In the genomic region with DNA sequence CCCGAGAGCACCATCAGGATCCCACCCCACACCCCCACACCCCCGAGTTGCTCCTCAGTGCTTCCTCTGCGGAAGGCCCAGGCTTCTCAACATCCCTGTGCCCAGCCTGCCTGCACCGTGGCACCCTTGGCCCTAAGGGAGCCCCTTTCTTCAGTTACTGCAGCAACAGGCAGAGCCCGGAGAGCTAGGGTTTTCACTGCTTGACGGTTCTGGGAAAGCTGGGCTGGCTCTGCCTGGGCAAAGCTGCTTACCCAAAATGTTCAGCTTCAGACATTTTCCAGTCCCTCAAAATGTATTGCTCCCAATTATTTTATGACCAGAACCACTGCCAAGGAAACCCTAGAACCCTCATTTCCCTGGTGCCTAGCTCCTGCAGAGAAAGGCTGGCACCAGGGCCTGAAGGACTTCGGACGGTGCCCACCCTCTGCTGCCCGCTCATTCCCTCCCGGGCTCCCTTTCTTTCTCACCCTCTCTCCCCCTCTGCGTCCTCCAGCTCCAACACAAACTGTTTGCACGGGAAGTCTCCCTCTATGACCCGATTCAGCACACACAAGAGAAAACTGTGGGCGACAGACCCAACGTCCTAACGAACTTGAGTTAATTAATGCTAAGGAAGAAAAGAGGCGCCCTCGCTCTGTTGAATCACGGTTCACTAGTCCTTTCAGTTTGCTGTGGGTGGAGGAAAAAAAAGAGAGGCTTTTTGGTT, we compare ENCODE assay signal across 12 mouse cellular contexts. TPM values are rescaled to one million over a fixed set of nuclear protein-coding genes. Genes with fewer than 3 reads are reported as not detected.
DNase-seq lines count a peak whose midpoint lies in the region; ATAC-seq and TF ChIP-seq lines count a peak whose summit lies in the region.
"Had no signal": no experiment of that assay in that cellular context is flagged by ENCODE, and none has a peak within 500 bp of the region (broad histone marks: within the 10 kb centered on the region; RNA-seq: fewer than 3 reads in every experiment).

No protein-coding gene starts in this region.

- peak; percentile 45 to 66 for DNase-seq in cerebellum, adult 2 months
- no peak for DNase-seq in cerebellum, postnatal 4 days (ENCODE audit: low spot score in 2 of 2)
- DNase-seq in limb, embryonic 10.5 days (ENCODE audit: low spot score) = no peak
- DNase-seq in hindbrain, embryonic 14.5 days (ENCODE audit: low spot score) = no peak
- DNase-seq in thymus, postnatal 10 days (ENCODE audit: low spot score in 2 of 2) = no peak
- DNase-seq: cerebellum, adult 9-10 months; gastrocnemius, postnatal 10 days; liver had no signal

- H3K27me3 ChIP-seq in cerebellum, adult 2 months (ENCODE audit: control insufficient read depth, insufficient read depth, low read length) = no peaks in the 10 kb centered on the region
- peaks cover 98% of the 10 kb centered on the region for H3K27me3 ChIP-seq in limb, embryonic 12.5 days
- H3K27me3 ChIP-seq in limb, embryonic 10.5 days (ENCODE audit: low read depth, poor library complexity, severe bottlenecking) = peaks cover 100% of the 10 kb centered on the region
- peaks cover 94% of the 10 kb centered on the region for H3K27me3 ChIP-seq in hindbrain, embryonic 14.5 days (ENCODE audit: control insufficient read depth, insufficient read depth, low read length)
- H3K27me3 ChIP-seq in neural tube, embryonic 14.5 days (ENCODE audit: control insufficient read depth, insufficient read depth, low read length) = peaks cover 53% of the 10 kb centered on the region

- peak overlapping the region; percentile 23 for H3K4me2 ChIP-seq in limb, embryonic 12.5 days
- H3K4me2 ChIP-seq in hindbrain, embryonic 14.5 days (replicated peaks) = peak overlapping the region; percentile 31
- peak overlapping the region; percentile 25; the same call in 1 of the 2 replicates for H3K4me2 ChIP-seq in neural tube, embryonic 14.5 days (ENCODE audit: low read depth, low read length)

- TF ChIP-seq POLR2A in cerebellum, adult 2 months (IDR thresholded peaks at IDR 0.05; ENCODE audit: borderline replicate concordance, insufficient read depth, low read length) = no peak

- peak overlapping the region; percentile 18; the same call in 1 of the 2 replicates for H3K9ac ChIP-seq in limb, embryonic 12.5 days (replicated peaks)
- peak overlapping the region; percentile 21; the same call in 1 of the 2 replicates for H3K9ac ChIP-seq in hindbrain, embryonic 14.5 days
- no peak overlapping the region for H3K9ac ChIP-seq in neural tube, embryonic 14.5 days (replicated peaks; ENCODE audit: low read depth, low read length)

- H3K36me3 ChIP-seq in limb, embryonic 12.5 days = peaks cover 3% of the 10 kb centered on the region; the same call in 1 of the 2 replicates
- H3K36me3 ChIP-seq in limb, embryonic 10.5 days = no peaks in the 10 kb centered on the region
- H3K36me3 ChIP-seq in hindbrain, embryonic 14.5 days (replicated peaks; ENCODE audit: control insufficient read depth, insufficient read depth) = no peaks in the 10 kb centered on the region
- no peaks in the 10 kb centered on the region for H3K36me3 ChIP-seq in neural tube, embryonic 14.5 days (ENCODE audit: control insufficient read depth, insufficient read depth, low read length)

- H3K4me3 ChIP-seq in cerebellum, adult 2 months (replicated peaks; ENCODE audit: insufficient read depth, low read depth, low read length) = peak overlapping the region; percentile 22
- peak overlapping the region; percentile 9; the same call in 1 of the 2 replicates for H3K4me3 ChIP-seq in limb, embryonic 12.5 days (replicated peaks)
- H3K4me3 ChIP-seq in limb, embryonic 10.5 days = no peak overlapping the region
- no peak overlapping the region for H3K4me3 ChIP-seq in hindbrain, embryonic 14.5 days (replicated peaks; ENCODE audit: low read length)
- H3K4me3 ChIP-seq in neural tube, embryonic 14.5 days (ENCODE audit: low read depth, low read length) = no peak overlapping the region

- ATAC-seq in limb, embryonic 12.5 days (ENCODE audit: insufficient number of reproducible peaks, insufficient read depth, low FRiP score, low TSS enrichment, low read depth) = no peak
- ATAC-seq in hindbrain, embryonic 14.5 days (ENCODE audit: low FRiP score) = peak; percentile 25; the same call in 1 of the 2 replicates
- ATAC-seq in neural tube, embryonic 14.5 days (ENCODE audit: low read depth) = peak; percentile 42; the same call in 1 of the 2 replicates
- ATAC-seq in megakaryocyte progenitor cell, adult 5-6 weeks (replicated peaks; ENCODE audit: poor library complexity) = no peak
- ATAC-seq: intestine, postnatal 0 days had no signal

- no peaks in the 10 kb centered on the region for H3K9me3 ChIP-seq in limb, embryonic 12.5 days
- no peaks in the 10 kb centered on the region for H3K9me3 ChIP-seq in limb, embryonic 10.5 days (replicated peaks)
- no peaks in the 10 kb centered on the region for H3K9me3 ChIP-seq in hindbrain, embryonic 14.5 days (ENCODE audit: control insufficient read depth, low read length)
- H3K9me3 ChIP-seq in neural tube, embryonic 14.5 days (ENCODE audit: control insufficient read depth, low read length) = no peaks in the 10 kb centered on the region

- H3K4me1 ChIP-seq in cerebellum, adult 2 months (ENCODE audit: control insufficient read depth, insufficient read depth, low read length) = peaks cover 57% of the 10 kb centered on the region
- H3K4me1 ChIP-seq in limb, embryonic 12.5 days (replicated peaks) = peaks cover 79% of the 10 kb centered on the region
- H3K4me1 ChIP-seq in limb, embryonic 10.5 days = peaks cover 49% of the 10 kb centered on the region
- H3K4me1 ChIP-seq in hindbrain, embryonic 14.5 days (replicated peaks; ENCODE audit: control insufficient read depth, insufficient read depth, low read length) = peaks cover 41% of the 10 kb centered on the region
- peaks cover 24% of the 10 kb centered on the region; the same call in 1 of the 2 replicates for H3K4me1 ChIP-seq in neural tube, embryonic 14.5 days (ENCODE audit: control insufficient read depth, insufficient read depth, low read length)

- 18% methylated on average over 19 of the region's 19 CpGs for WGBS in cerebellum, adult 2 months
- WGBS in limb, embryonic 12.5 days = 9% methylated on average over 19 of the region's 19 CpGs
- under 1% methylated on average over 19 of the region's 19 CpGs for WGBS in limb, embryonic 10.5 days
- 5% methylated on average over 19 of the region's 19 CpGs for WGBS in hindbrain, embryonic 14.5 days
- 4% methylated on average over 19 of the region's 19 CpGs for WGBS in neural tube, embryonic 14.5 days

- H3K27ac ChIP-seq in cerebellum, adult 2 months (ENCODE audit: insufficient read depth, low read length) = peak overlapping the region; percentile 79
- no peak overlapping the region for H3K27ac ChIP-seq in limb, embryonic 12.5 days
- H3K27ac ChIP-seq in limb, embryonic 10.5 days = no peak overlapping the region; the same call in 1 of the 2 replicates
- peak overlapping the region; percentile 69 for H3K27ac ChIP-seq in hindbrain, embryonic 14.5 days
- peak overlapping the region; percentile 45 for H3K27ac ChIP-seq in neural tube, embryonic 14.5 days (ENCODE audit: low read depth, low read length)

- no peak for TF ChIP-seq CTCF in cerebellum, adult 2 months (IDR thresholded peaks at IDR 0.05; ENCODE audit: borderline replicate concordance, insufficient read depth, low read depth, low read length)

RNA-seq across cellular contexts. Expression of gene Nfix, which starts 20.5 kb away (rescaled TPM):
- 98.5 and 105 TPM in 2 replicates for polyA plus RNA-seq in cerebellum, adult 2 months (2012; rRNA removed)
- polyA plus RNA-seq in limb, embryonic 12.5 days (2016; fragmentation: Nextera tagmentation; extraction: Ambion mirVana) = 14.5 and 18.1 TPM in 2 replicates
- polyA plus RNA-seq in limb, embryonic 10.5 days (2016; fragmentation: Nextera tagmentation; extraction: Ambion mirVana) = 0.24 and 2.1 TPM in 2 replicates
- polyA plus RNA-seq in hindbrain, embryonic 14.5 days (2014; fragmentation: Nextera tagmentation; extraction: Ambion mirVana) = 78.8 and 82.4 TPM in 2 replicates
- 68.2 and 91.5 TPM in 2 replicates for polyA plus RNA-seq in neural tube, embryonic 14.5 days (2014; fragmentation: Nextera tagmentation; extraction: Ambion mirVana)
- total RNA-seq in megakaryocyte progenitor cell, adult 5-6 weeks (2015) = 44.4 and 46.9 TPM in 2 replicates
- total RNA-seq in megakaryocyte progenitor cell, adult 5-6 weeks (2017) = 12.0 and 15.7 TPM in 2 replicates

RNA-seq across cellular contexts. Expression of gene Dand5, which starts 43.0 kb away (rescaled TPM):
- 16.1 and 16.2 TPM in 2 replicates for polyA plus RNA-seq in cerebellum, adult 2 months (2012; rRNA removed)
- polyA plus RNA-seq in limb, embryonic 12.5 days (2016; fragmentation: Nextera tagmentation; extraction: Ambion mirVana) = 4.1 and 5.1 TPM in 2 replicates
- polyA plus RNA-seq in limb, embryonic 10.5 days (2016; fragmentation: Nextera tagmentation; extraction: Ambion mirVana) = 1.9 and 2.7 TPM in 2 replicates
- polyA plus RNA-seq in hindbrain, embryonic 14.5 days (2014; fragmentation: Nextera tagmentation; extraction: Ambion mirVana) = 13.5 and 14.6 TPM in 2 replicates
- polyA plus RNA-seq in neural tube, embryonic 14.5 days (2014; fragmentation: Nextera tagmentation; extraction: Ambion mirVana) = 12.3 and 16.9 TPM in 2 replicates
- 2.2 and 2.4 TPM in 2 replicates for total RNA-seq in megakaryocyte progenitor cell, adult 5-6 weeks (2015)
- total RNA-seq in megakaryocyte progenitor cell, adult 5-6 weeks (2017) = 1.7 and 4.0 TPM in 2 replicates

RNA-seq across cellular contexts. Expression of gene Gadd45gip1, which starts 51.6 kb away (rescaled TPM):
- polyA plus RNA-seq in cerebellum, adult 2 months (2012; rRNA removed) = 45.3 and 45.5 TPM in 2 replicates
- polyA plus RNA-seq in limb, embryonic 12.5 days (2016; fragmentation: Nextera tagmentation; extraction: Ambion mirVana) = 46.5 and 48.6 TPM in 2 replicates
- polyA plus RNA-seq in limb, embryonic 10.5 days (2016; fragmentation: Nextera tagmentation; extraction: Ambion mirVana) = 51.7 and 54.4 TPM in 2 replicates
- 35.0 and 37.4 TPM in 2 replicates for polyA plus RNA-seq in hindbrain, embryonic 14.5 days (2014; fragmentation: Nextera tagmentation; extraction: Ambion mirVana)
- 33.1 and 39.8 TPM in 2 replicates for polyA plus RNA-seq in neural tube, embryonic 14.5 days (2014; fragmentation: Nextera tagmentation; extraction: Ambion mirVana)
- 21.4 and 21.9 TPM in 2 replicates for total RNA-seq in megakaryocyte progenitor cell, adult 5-6 weeks (2015)
- total RNA-seq in megakaryocyte progenitor cell, adult 5-6 weeks (2017) = 51.2 and 57.4 TPM in 2 replicates

RNA-seq across cellular contexts. Expression of gene G430095P16Rik, which starts 56.9 kb away (rescaled TPM):
- polyA plus RNA-seq in cerebellum, adult 2 months (2012; rRNA removed) = 0.27 and 0.33 TPM in 2 replicates
- 9.7 and 11.8 TPM in 2 replicates for polyA plus RNA-seq in limb, embryonic 12.5 days (2016; fragmentation: Nextera tagmentation; extraction: Ambion mirVana)
- 3.7 and 8.1 TPM in 2 replicates for polyA plus RNA-seq in limb, embryonic 10.5 days (2016; fragmentation: Nextera tagmentation; extraction: Ambion mirVana)
- 0.55 and 0.71 TPM in 2 replicates for polyA plus RNA-seq in hindbrain, embryonic 14.5 days (2014; fragmentation: Nextera tagmentation; extraction: Ambion mirVana)
- 0.76 and 1.8 TPM in 2 replicates for polyA plus RNA-seq in neural tube, embryonic 14.5 days (2014; fragmentation: Nextera tagmentation; extraction: Ambion mirVana)
- 12.2 and 15.2 TPM in 2 replicates for total RNA-seq in megakaryocyte progenitor cell, adult 5-6 weeks (2015)
- total RNA-seq in megakaryocyte progenitor cell, adult 5-6 weeks (2017) = 3.7 and 8.5 TPM in 2 replicates

Comparison
In these comparisons a context has a peak if more than half of its experiments do, and no peak if none do; other contexts are left out.
1. DNase-seq: peak in cerebellum, adult 2 months (2 of 2); none in cerebellum, postnatal 4 days (0 of 2), limb, embryonic 10.5 days (single experiment), hindbrain, embryonic 14.5 days (single experiment) and thymus, postnatal 10 days (0 of 2).
2. H3K4me3 ChIP-seq: peak in cerebellum, adult 2 months (single experiment) and limb, embryonic 12.5 days (single experiment); none in limb, embryonic 10.5 days (single experiment), hindbrain, embryonic 14.5 days (single experiment) and neural tube, embryonic 14.5 days (single experiment).
3. H3K27ac ChIP-seq: peak in cerebellum, adult 2 months (single experiment), hindbrain, embryonic 14.5 days (single experiment) and neural tube, embryonic 14.5 days (single experiment); none in limb, embryonic 12.5 days (single experiment) and limb, embryonic 10.5 days (single experiment).
4. ATAC-seq: peak in hindbrain, embryonic 14.5 days (single experiment) and neural tube, embryonic 14.5 days (single experiment); none in limb, embryonic 12.5 days (single experiment) and megakaryocyte progenitor cell, adult 5-6 weeks (single experiment).
5. Peak in every context shown above with its lines, with median percentiles within 50 percentile points of each other: H3K4me2 ChIP-seq.